Mouse (Mus musculus): Measurements from ENCODE around the gene Ebf1.

- TF ChIP-seq CTCF (IDR thresholded peaks at IDR 0.05; ENCODE audit: control insufficient read depth, insufficient read depth, insufficient replicate concordance, low read depth, low read length) (no peak), POLR2A (IDR thresholded peaks at IDR 0.05; ENCODE audit: control insufficient read depth, low read depth, low read length) (no peak)
These were observed 150.2 kb downstream of the Ebf1 start for GRCm38 (mm10) chr11:44767322-44767721.
